Mouse (Mus musculus): ENCODE results near the gene Rcvrn. TPM values are rescaled to one million over a fixed set of nuclear protein-coding genes. Genes with fewer than 3 reads are reported as not detected.

The Rcvrn gene
- not detected in 2 replicates for polyA plus RNA-seq (2016; fragmentation: Nextera tagmentation; extraction: Ambion mirVana)

- Histone ChIP-seq H3K9me3 (replicated peaks) (no peaks in the 10 kb centered on the region), H3K4me2 (no peak within 1 kb of the TSS), H3K4me1 (peaks cover 8% of the 10 kb centered on the region; the same call in 1 of the 2 replicates), H3K9ac (no peak within 1 kb of the TSS), H3K4me3 (no peak within 1 kb of the TSS), H3K36me3 (no peaks in the 10 kb centered on the region), H3K27ac (no peak within 1 kb of the TSS), H3K27me3 (replicated peaks) (no peaks in the 10 kb centered on the region)
- 40% methylated on average over 7 of the region's 7 CpGs for WGBS (ENCODE audit: insufficient replicate concordance)
- no peak for ATAC-seq
Measured at GRCm38 (mm10) chr11:67694703-67695376, at the start of gene Rcvrn. Gene Rcvrn (plus strand): TSS chr11:67695326.

- Histone ChIP-seq H3K4me2 (no peak overlapping the region), H3K27me3 (replicated peaks) (no peaks in the 10 kb centered on the region; the same call in 1 of the 2 replicates), H3K27ac (no peak overlapping the region), H3K36me3 (no peaks in the 10 kb centered on the region), H3K9ac (no peak overlapping the region), H3K9me3 (replicated peaks) (no peaks in the 10 kb centered on the region), H3K4me3 (no peak overlapping the region), H3K4me1 (no peaks in the 10 kb centered on the region)
- ATAC-seq: no peak
- 29% methylated on average over 5 of the region's 5 CpGs for WGBS (ENCODE audit: insufficient replicate concordance)
Measured at GRCm38 (mm10) chr11:67647745-67648144, 47.4 kb upstream of the Rcvrn start.

- no peaks in the 10 kb centered on the region for H3K36me3 ChIP-seq
- H3K27me3 ChIP-seq (replicated peaks): no peaks in the 10 kb centered on the region; the same call in 1 of the 2 replicates
- H3K4me1 ChIP-seq: no peaks in the 10 kb centered on the region
- H3K9me3 ChIP-seq (replicated peaks): no peaks in the 10 kb centered on the region
- ATAC-seq: no peak
- H3K4me2 ChIP-seq: no peak overlapping the region
- H3K9ac ChIP-seq: no peak overlapping the region
- no peak overlapping the region for H3K4me3 ChIP-seq
- H3K27ac ChIP-seq: no peak overlapping the region
- 65% methylated on average over 11 of the region's 11 CpGs for WGBS (ENCODE audit: insufficient replicate concordance)
Measured at GRCm38 (mm10) chr11:67648651-67649407, 46.3 kb upstream of the Rcvrn start.

- H3K27me3 ChIP-seq (replicated peaks): no peaks in the 10 kb centered on the region; the same call in 1 of the 2 replicates
- no peaks in the 10 kb centered on the region for H3K4me1 ChIP-seq
- WGBS (ENCODE audit: insufficient replicate concordance): 47% methylated on average over 10 of the region's 10 CpGs
- ATAC-seq: no peak
- H3K36me3 ChIP-seq: no peaks in the 10 kb centered on the region
- no peaks in the 10 kb centered on the region for H3K9me3 ChIP-seq (replicated peaks)
- no peak overlapping the region for H3K4me3 ChIP-seq
- no peak overlapping the region for H3K4me2 ChIP-seq
- H3K27ac ChIP-seq: no peak overlapping the region
- H3K9ac ChIP-seq: no peak overlapping the region
Measured at GRCm38 (mm10) chr11:67649971-67650707, 45.0 kb upstream of the Rcvrn start.

- Histone ChIP-seq H3K4me2 (no peak overlapping the region), H3K4me1 (no peaks in the 10 kb centered on the region), H3K4me3 (no peak overlapping the region), H3K27ac (no peak overlapping the region), H3K9ac (no peak overlapping the region), H3K27me3 (replicated peaks) (no peaks in the 10 kb centered on the region; the same call in 1 of the 2 replicates), H3K36me3 (no peaks in the 10 kb centered on the region), H3K9me3 (replicated peaks) (no peaks in the 10 kb centered on the region)
- 66% methylated on average over 6 of the region's 6 CpGs for WGBS (ENCODE audit: insufficient replicate concordance)
- no peak for ATAC-seq
Measured at GRCm38 (mm10) chr11:67651731-67652130, 43.4 kb upstream of the Rcvrn start.

GRCm38 (mm10) chr11:67652194-67652892 is 42.8 kb upstream of the Rcvrn start:
- no peak overlapping the region for H3K4me2 ChIP-seq
- no peak overlapping the region for H3K4me3 ChIP-seq
- H3K4me1 ChIP-seq: no peaks in the 10 kb centered on the region
- H3K27me3 ChIP-seq (replicated peaks): no peaks in the 10 kb centered on the region; the same call in 1 of the 2 replicates
- no peak overlapping the region for H3K27ac ChIP-seq
- H3K9me3 ChIP-seq (replicated peaks): no peaks in the 10 kb centered on the region
- 21% methylated on average over 14 of the region's 14 CpGs for WGBS (ENCODE audit: insufficient replicate concordance)
- no peak overlapping the region for H3K9ac ChIP-seq
- no peak for ATAC-seq
- no peaks in the 10 kb centered on the region for H3K36me3 ChIP-seq

- Histone ChIP-seq H3K9ac (no peak overlapping the region), H3K4me2 (no peak overlapping the region), H3K27me3 (replicated peaks) (no peaks in the 10 kb centered on the region; the same call in 1 of the 2 replicates), H3K9me3 (replicated peaks) (no peaks in the 10 kb centered on the region), H3K4me1 (no peaks in the 10 kb centered on the region), H3K36me3 (no peaks in the 10 kb centered on the region), H3K27ac (no peak overlapping the region), H3K4me3 (no peak overlapping the region)
- ATAC-seq: no peak
- WGBS (ENCODE audit: insufficient replicate concordance): 29% methylated on average over 6 of the region's 6 CpGs
Measured at GRCm38 (mm10) chr11:67652893-67653255, 42.3 kb upstream of the Rcvrn start.

GRCm38 (mm10) chr11:67653521-67654090 is 41.5 kb upstream of the Rcvrn start:
- Histone ChIP-seq H3K27me3 (replicated peaks) (no peaks in the 10 kb centered on the region; the same call in 1 of the 2 replicates), H3K9ac (no peak overlapping the region), H3K4me3 (no peak overlapping the region), H3K27ac (no peak overlapping the region), H3K4me2 (no peak overlapping the region), H3K4me1 (no peaks in the 10 kb centered on the region), H3K9me3 (replicated peaks) (no peaks in the 10 kb centered on the region), H3K36me3 (no peaks in the 10 kb centered on the region)
- no peak for ATAC-seq
- WGBS (ENCODE audit: insufficient replicate concordance): 73% methylated on average over 9 of the region's 9 CpGs

GRCm38 (mm10) chr11:67654514-67654913 is 40.6 kb upstream of the Rcvrn start:
- no peaks in the 10 kb centered on the region; the same call in 1 of the 2 replicates for H3K27me3 ChIP-seq (replicated peaks)
- no peak overlapping the region for H3K9ac ChIP-seq
- 55% methylated on average over 4 of the region's 4 CpGs for WGBS (ENCODE audit: insufficient replicate concordance)
- H3K9me3 ChIP-seq (replicated peaks): no peaks in the 10 kb centered on the region
- H3K4me2 ChIP-seq: no peak overlapping the region
- no peaks in the 10 kb centered on the region for H3K36me3 ChIP-seq
- H3K27ac ChIP-seq: no peak overlapping the region
- ATAC-seq: no peak
- no peak overlapping the region for H3K4me3 ChIP-seq
- no peaks in the 10 kb centered on the region for H3K4me1 ChIP-seq

- ATAC-seq: no peak
- Histone ChIP-seq H3K9ac (no peak overlapping the region), H3K4me3 (no peak overlapping the region), H3K27me3 (replicated peaks) (no peaks in the 10 kb centered on the region; the same call in 1 of the 2 replicates), H3K4me1 (no peaks in the 10 kb centered on the region), H3K36me3 (no peaks in the 10 kb centered on the region), H3K9me3 (replicated peaks) (no peaks in the 10 kb centered on the region), H3K4me2 (no peak overlapping the region), H3K27ac (no peak overlapping the region)
- WGBS (ENCODE audit: insufficient replicate concordance): 62% methylated on average over 17 of the region's 17 CpGs
Measured at GRCm38 (mm10) chr11:67655236-67655959, 39.7 kb upstream of the Rcvrn start.

GRCm38 (mm10) chr11:67656366-67656765 is 38.8 kb upstream of the Rcvrn start:
- Histone ChIP-seq H3K4me1 (no peaks in the 10 kb centered on the region), H3K36me3 (no peaks in the 10 kb centered on the region), H3K9ac (no peak overlapping the region), H3K27ac (no peak overlapping the region), H3K27me3 (replicated peaks) (no peaks in the 10 kb centered on the region; the same call in 1 of the 2 replicates), H3K9me3 (replicated peaks) (no peaks in the 10 kb centered on the region), H3K4me2 (no peak overlapping the region), H3K4me3 (no peak overlapping the region)
- 50% methylated on average over 7 of the region's 7 CpGs for WGBS (ENCODE audit: insufficient replicate concordance)
- no peak for ATAC-seq

Measured in liver, embryonic 12.5 days (tissue).